Comparison of ENCODE assay signal across 15 mouse cellular contexts in genomic region chr7:119760527-119760951, GRCm38 (mm10). TPM values are rescaled to one million over a fixed set of nuclear protein-coding genes. Genes with fewer than 3 reads are reported as not detected.
DNase-seq lines count a peak whose midpoint lies in the region; ATAC-seq lines count a peak whose summit lies in the region.
"Had no signal": no experiment of that assay in that cellular context is flagged by ENCODE, and none has a peak within 500 bp of the region (broad histone marks: within the 10 kb centered on the region; RNA-seq: fewer than 3 reads in every experiment).

Gene Acsm3 (plus strand): TSS chr7:119760923.

- peak in 1 of 2 experiments; percentile 21 for DNase-seq in adrenal gland, adult 18-20 months (ENCODE audit: low spot score in 2 of 2)
- DNase-seq in adrenal gland, postnatal 4 days (ENCODE audit: low spot score in 2 of 2): peak in 1 of 2 experiments; percentile 16
- DNase-seq in thymus, postnatal 10 days (ENCODE audit: low spot score in 2 of 2): no peak
- DNase-seq in heart, postnatal 10 days: no peak
- no peak for DNase-seq in thymus, postnatal 0 days (ENCODE audit: low spot score)
- DNase-seq: midbrain, embryonic 14.5 days had no signal

- H3K4me3 ChIP-seq in kidney, embryonic 16.5 days (ENCODE audit: low read length): 0 out of 2 replicates have a peak within 1 kb of the TSS, but pooled peaks have one; percentile 15
- H3K4me3 ChIP-seq in liver, embryonic 16.5 days (ENCODE audit: low read depth, low read length): 0 out of 2 replicates have a peak within 1 kb of the TSS, but pooled peaks have one; percentile 28
- H3K4me3 ChIP-seq: erythroblast, embryonic 14.5 days; heart, embryonic 10.5 days had no signal

- intact Hi-C loops in heart, postnatal 10 days (cut with DNase I): no loop called here

- no peaks in the 10 kb centered on the region for H3K4me1 ChIP-seq in kidney, embryonic 16.5 days (ENCODE audit: insufficient read depth, low read length)
- no peaks in the 10 kb centered on the region for H3K4me1 ChIP-seq in liver, embryonic 16.5 days (ENCODE audit: control insufficient read depth, low read depth, low read length)
- H3K4me1 ChIP-seq: heart, embryonic 10.5 days had no signal

- H3K9ac ChIP-seq in kidney, embryonic 16.5 days (replicated peaks; ENCODE audit: low read length): no peak within 1 kb of the TSS
- 0 out of 2 replicates have a peak within 1 kb of the TSS, but pooled peaks have one; percentile 24 for H3K9ac ChIP-seq in liver, embryonic 16.5 days (ENCODE audit: low read depth, low read length)
- H3K9ac ChIP-seq: hindbrain, embryonic 14.5 days had no signal

- H3K36me3 ChIP-seq in kidney, embryonic 16.5 days (ENCODE audit: insufficient read depth, low read length): no peaks in the 10 kb centered on the region
- no peaks in the 10 kb centered on the region for H3K36me3 ChIP-seq in liver, embryonic 16.5 days (ENCODE audit: control insufficient read depth, insufficient read depth)
- H3K36me3 ChIP-seq: heart, embryonic 10.5 days had no signal

- H3K4me2 ChIP-seq in kidney, embryonic 16.5 days (replicated peaks; ENCODE audit: low read depth, low read length): peak within 1 kb of the TSS; percentile 38
- H3K4me2 ChIP-seq in liver, embryonic 16.5 days (ENCODE audit: low read depth, low read length): peak within 1 kb of the TSS; percentile 41
- H3K4me2 ChIP-seq: hindbrain, embryonic 14.5 days had no signal

- H3K27ac ChIP-seq in kidney, embryonic 16.5 days (ENCODE audit: low read length): no peak within 1 kb of the TSS
- H3K27ac ChIP-seq in liver, embryonic 16.5 days (ENCODE audit: low read length): peak within 1 kb of the TSS; percentile 72
- H3K27ac ChIP-seq: heart, embryonic 10.5 days; hindbrain, embryonic 14.5 days had no signal

- ATAC-seq in kidney, embryonic 16.5 days (ENCODE audit: low FRiP score, low TSS enrichment): peak; percentile 57; the same call in 1 of the 2 replicates
- peak; percentile 83 for ATAC-seq in liver, embryonic 16.5 days (ENCODE audit: low read depth)
- ATAC-seq: lung, postnatal 0 days had no signal

- WGBS in kidney, embryonic 16.5 days: 19% methylated on average over 11 of the region's 11 CpGs
- WGBS in liver, embryonic 16.5 days (ENCODE audit: insufficient replicate concordance): 59% methylated on average over 11 of the region's 11 CpGs

- H3K9me3 ChIP-seq in kidney, embryonic 16.5 days (ENCODE audit: low read length): no peaks in the 10 kb centered on the region
- H3K9me3 ChIP-seq in liver, embryonic 16.5 days (replicated peaks; ENCODE audit: control insufficient read depth, low read length): no peaks in the 10 kb centered on the region
- H3K9me3 ChIP-seq: heart, embryonic 10.5 days had no signal

- H3K27me3 ChIP-seq in kidney, embryonic 16.5 days (ENCODE audit: insufficient read depth, low read length): no peaks in the 10 kb centered on the region
- no peaks in the 10 kb centered on the region for H3K27me3 ChIP-seq in liver, embryonic 16.5 days (ENCODE audit: control insufficient read depth, insufficient read depth, low read depth, low read length)

RNA-seq across cellular contexts. Expression of gene Acsm3, which starts in this region (rescaled TPM):
- 10 to 100 TPM; 41.2 to 49.2 TPM for total RNA-seq in adrenal gland, adult 18-20 months (2021)
- 10 to 100 TPM; 12.9 to 13.5 TPM for total RNA-seq in adrenal gland, postnatal 4 days (2021)
- polyA plus RNA-seq in kidney, embryonic 16.5 days (2015; fragmentation: Nextera tagmentation; extraction: Ambion mirVana): 0.92 and 1.1 TPM in 2 replicates
- 6.1 and 8.0 TPM in 2 replicates for polyA plus RNA-seq in liver, embryonic 16.5 days (2015; fragmentation: Nextera tagmentation; extraction: Ambion mirVana)
- total RNA-seq in heart, postnatal 10 days (2021): under 1 TPM; 0.62 to 0.67 TPM
- polyA plus RNA-seq in thymus, postnatal 0 days (2015; fragmentation: Nextera tagmentation; extraction: Ambion mirVana): 0.08 and 0.09 TPM in 2 replicates
- total RNA-seq: left cerebral cortex, adult 8-10 months; neutrophil, adult 5-6 weeks had no signal
- polyA plus RNA-seq: cortical plate, adult 2 months; erythroblast, embryonic 14.5 days; hindbrain, embryonic 14.5 days; lung, postnatal 0 days had no signal

Comparison
In these comparisons a context has a peak if more than half of its experiments do, and no peak if none do; other contexts are left out.
1. RNA of gene Acsm3 (total RNA-seq): 41.2 to 49.2 TPM in adrenal gland, adult 18-20 months and 12.9 to 13.5 TPM in adrenal gland, postnatal 4 days; 0.62 to 0.67 TPM in heart, postnatal 10 days; every median in the first group is over 4 times any median in the second.